Mouse (Mus musculus) midbrain, postnatal 0 days (tissue): Measurements from ENCODE around the gene Pigs. TPM values are rescaled to one million over a fixed set of nuclear protein-coding genes. Genes with fewer than 3 reads are reported as not detected.
A peak's percentile ranks its signal among the peaks of the same experiment; 100 is the strongest.

Source experiments
- ATAC-seq: fragments of 200-750 bp; cut with Nextera tagmentation; 2 replicates; pipeline ENCODE4 v1.8.0; 2017; ENCODE audit warnings: moderate number of reproducible peaks, mild to moderate bottlenecking, moderate TSS enrichment, moderate library complexity; ENCODE audit not compliant: low FRiP score
- DNase-seq: peaks from one replicate; pipeline ENCODE4 v3.0.0-alpha.2; 2015; ENCODE audit warnings: low spot score
- H3K27ac ChIP-seq: fragments of 300-500 bp; sonication (generic); 2 replicates; pipeline ENCODE4 v1.5.1; 2014; ENCODE audit warnings: low read depth, mild to moderate bottlenecking, low read length, mixed read lengths
- H3K27me3 ChIP-seq: fragments of 300-500 bp; sonication (generic); 2 replicates; pipeline ENCODE4 v1.6.1; 2014; ENCODE audit warnings: low read length, control low read depth, mixed read lengths; ENCODE audit not compliant: insufficient read depth
- H3K36me3 ChIP-seq: fragments of 300-500 bp; sonication (generic); 2 replicates; pipeline ENCODE4 v1.6.1; 2014; ENCODE audit warnings: low read length, control low read depth, mixed read lengths; ENCODE audit not compliant: insufficient read depth
- H3K4me1 ChIP-seq: fragments of 300-500 bp; sonication (generic); 2 replicates; pipeline ENCODE4 v1.6.1; 2014; ENCODE audit warnings: mild to moderate bottlenecking, control low read depth, antibody characterized with exemption, low read length, mixed read lengths; ENCODE audit not compliant: insufficient read depth
- H3K4me2 ChIP-seq: fragments of 300-500 bp; sonication (generic); 2 replicates; pipeline ENCODE4 v1.6.1; 2014; ENCODE audit warnings: low read depth, mild to moderate bottlenecking, low read length, mixed read lengths; ENCODE audit not compliant: poor library complexity, severe bottlenecking
- H3K4me3 ChIP-seq: fragments of 300-500 bp; sonication (generic); 2 replicates; pipeline ENCODE4 v1.5.1; 2014; ENCODE audit warnings: low read depth, mild to moderate bottlenecking, low read length, moderate library complexity
- H3K9ac ChIP-seq: fragments of 300-500 bp; sonication (generic); replicated peaks from 2 replicates; pipeline ENCODE4 v1.6.1; 2014; ENCODE audit warnings: mild to moderate bottlenecking, low read length, moderate library complexity, mixed read lengths; ENCODE audit not compliant: poor library complexity, severe bottlenecking
- H3K9me3 ChIP-seq: fragments of 300-500 bp; sonication (generic); 2 replicates; pipeline ENCODE4 v1.6.1; 2016; ENCODE audit warnings: low read length, control low read depth
- CTCF ChIP-seq: IDR thresholded peaks from 2 replicates; pipeline ENCODE4 v1.5.1; 2016; ENCODE audit warnings: antibody characterized with exemption, mild to moderate bottlenecking
- WGBS: fragments of 180-500 bp; shearing (Covaris S2); extraction: QIAGEN DNeasy Blood & Tissue Kit; methylation state at CpG from one replicate; pipeline ENCODE4 v1.1.7; 2014; 5-methylcytosine and 5-hydroxymethylcytosine counted together
- polyA plus RNA-seq: library from polyadenylated mRNA; unstranded; fragments of >200 nt; fragmentation: Nextera tagmentation; extraction: Ambion mirVana; gene quantifications from 2 replicates; pipeline ENCODE4 v1.2.1, GENCODE M21; 2015
- total RNA-seq: library from RNA; depleted of rRNA; stranded (reverse); fragments of >200 nt; gene quantifications from 2 replicates; pipeline ENCODE4 v1.2.3, GENCODE M21; 2014

Pigs gene
- total and polyA plus RNA-seq, 2 experiments from 2014 or later, result 62.4 to 82.6 TPM

DNA sequence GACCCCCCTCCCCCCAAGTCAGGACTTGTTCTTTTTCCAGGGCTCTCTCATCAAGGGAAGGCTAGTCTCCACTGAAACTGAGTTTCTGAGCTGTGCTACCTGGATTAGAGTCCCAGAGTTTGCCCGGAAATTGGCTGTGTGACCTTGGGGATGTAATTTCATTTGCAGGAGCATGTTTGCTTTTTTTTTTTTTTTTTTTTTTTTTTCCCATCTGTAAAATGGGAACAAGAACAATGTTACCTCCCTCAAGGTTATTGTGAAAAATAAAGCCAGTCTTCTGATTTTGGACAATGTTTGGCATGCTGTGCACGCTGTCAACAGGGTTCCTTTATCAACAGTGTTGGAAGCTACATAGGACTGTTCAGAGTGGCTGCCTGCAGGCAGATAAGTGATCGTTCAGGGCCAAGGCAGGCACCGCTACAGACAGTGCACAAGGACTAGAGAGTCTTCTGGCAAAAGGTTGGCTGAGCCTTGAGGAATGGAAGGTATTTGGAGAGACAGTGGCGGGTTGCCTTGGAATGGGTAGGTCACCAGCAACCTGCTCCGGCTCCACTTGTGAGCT, 16.2 kb downstream of the Pigs start:
- Histone ChIP-seq H3K4me1 (peaks cover 16% of the 10 kb centered on the region; the same call in 1 of the 2 replicates), H3K27me3 (no peaks in the 10 kb centered on the region), H3K9me3 (no peaks in the 10 kb centered on the region), H3K4me2 (peak overlapping the region; percentile 71), H3K36me3 (peaks cover 31% of the 10 kb centered on the region), H3K4me3 (peak overlapping the region; percentile 63), H3K27ac (peak overlapping the region; percentile 79), H3K9ac (peak overlapping the region; percentile 81)
- no peak for DNase-seq
- 67% methylated on average over 6 of the region's 6 CpGs for WGBS
- TF ChIP-seq CTCF, result no peak
- no peak; the same call in 1 of the 2 replicates for ATAC-seq

- no peak for DNase-seq
- peaks cover 32% of the 10 kb centered on the region for H3K36me3 ChIP-seq
- ATAC-seq, result no peak
- H3K27ac ChIP-seq, result no peak overlapping the region
- 56% methylated on average over 8 of the region's 8 CpGs for WGBS
- peaks cover 16% of the 10 kb centered on the region; the same call in 1 of the 2 replicates for H3K4me1 ChIP-seq
- peak overlapping the region; percentile 63 for H3K4me3 ChIP-seq
- H3K27me3 ChIP-seq, result no peaks in the 10 kb centered on the region
- TF ChIP-seq CTCF, result no peak
- no peaks in the 10 kb centered on the region for H3K9me3 ChIP-seq
- peak overlapping the region; percentile 71 for H3K4me2 ChIP-seq
- H3K9ac ChIP-seq, result peak overlapping the region; percentile 81; the same call in 1 of the 2 replicates
These were observed 16.9 kb downstream of the Pigs start for GRCm38 (mm10) chr11:78344890-78345715.

DNA sequence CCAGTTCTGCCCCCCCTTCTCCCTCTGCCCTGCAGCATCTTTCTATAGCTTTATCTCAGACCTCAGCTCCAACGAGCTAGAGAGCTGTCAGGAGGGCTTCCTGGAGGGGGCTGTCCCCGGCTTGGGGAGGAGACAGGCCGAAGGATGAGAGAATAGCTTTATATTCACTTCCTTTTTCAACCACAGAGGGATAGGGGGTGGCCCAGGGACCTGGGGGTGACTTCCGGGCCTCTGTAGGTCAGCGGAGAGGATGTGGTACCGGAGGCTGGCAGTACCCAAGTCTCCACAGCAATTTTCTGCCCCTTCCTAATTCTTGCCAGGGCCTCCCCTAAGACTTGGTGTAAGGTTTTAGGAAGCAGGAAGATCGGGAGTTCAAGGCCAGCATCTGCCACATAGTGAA, 17.6 kb downstream of the Pigs start:
- Histone ChIP-seq H3K4me2 (no peak overlapping the region), H3K4me3 (no peak overlapping the region), H3K27ac (peak overlapping the region; percentile 6; the same call in 1 of the 2 replicates), H3K9ac (no peak overlapping the region), H3K27me3 (no peaks in the 10 kb centered on the region), H3K4me1 (peaks cover 16% of the 10 kb centered on the region; the same call in 1 of the 2 replicates), H3K36me3 (peaks cover 30% of the 10 kb centered on the region), H3K9me3 (no peaks in the 10 kb centered on the region)
- no peak for DNase-seq
- no peak for TF ChIP-seq CTCF
- no peak for ATAC-seq
- WGBS, result 75% methylated on average over 7 of the region's 7 CpGs

DNA sequence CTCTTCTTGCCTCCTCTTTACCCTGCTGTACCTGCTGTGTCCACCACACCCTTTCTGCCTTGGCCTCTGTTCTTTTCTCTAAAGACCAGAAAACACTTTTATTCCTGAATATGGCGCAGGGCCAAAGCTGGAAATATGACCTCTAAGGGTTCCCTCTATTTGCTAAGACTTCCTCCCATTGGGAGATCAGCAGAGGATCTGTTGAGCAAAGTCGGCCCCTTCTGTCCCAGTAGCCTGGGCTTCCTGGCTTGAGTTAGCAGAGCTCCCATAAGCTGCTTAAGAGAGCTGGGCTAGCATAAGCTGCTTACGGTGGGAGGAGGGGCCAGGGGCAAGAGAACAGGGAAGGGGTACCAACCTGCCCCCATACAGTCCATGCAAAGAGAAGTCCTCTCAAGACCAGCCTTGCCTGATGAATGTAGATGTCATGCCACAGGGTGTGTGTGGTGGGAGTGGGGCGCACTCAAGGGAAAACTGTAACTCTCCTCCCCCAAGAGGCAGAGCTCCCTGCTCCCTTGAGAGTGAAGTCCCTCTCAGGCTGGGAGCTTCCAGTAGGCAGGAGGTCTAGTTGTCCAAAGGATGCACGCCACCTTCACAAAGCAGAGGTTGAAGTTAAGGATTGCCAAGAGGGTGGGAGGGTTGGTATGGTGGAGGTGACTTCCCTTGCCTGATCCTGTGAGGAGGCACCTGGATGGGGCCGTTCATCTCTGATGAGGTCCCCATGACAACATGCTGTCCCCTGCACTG, 18.3 kb downstream of the Pigs start:
- no peak for TF ChIP-seq CTCF
- Histone ChIP-seq H3K27me3 (no peaks in the 10 kb centered on the region), H3K27ac (no peak overlapping the region), H3K4me2 (no peak overlapping the region), H3K4me3 (no peak overlapping the region), H3K4me1 (peaks cover 16% of the 10 kb centered on the region; the same call in 1 of the 2 replicates), H3K36me3 (peaks cover 23% of the 10 kb centered on the region), H3K9ac (no peak overlapping the region), H3K9me3 (no peaks in the 10 kb centered on the region)
- ATAC-seq (no peak), DNase-seq (no peak)
- 54% methylated on average over 6 of the region's 6 CpGs for WGBS

GRCm38 (mm10) chr11:78347070-78347754, 19.0 kb downstream of the Pigs start:
- no peak overlapping the region for H3K9ac ChIP-seq
- DNase-seq, result peak; percentile 84

More at GRCm38 (mm10) chr11:78347070-78347754, 19.0 kb downstream of the Pigs start:
- Histone ChIP-seq H3K4me1 (peaks cover 16% of the 10 kb centered on the region; the same call in 1 of the 2 replicates), H3K36me3 (peaks cover 21% of the 10 kb centered on the region; the same call in 1 of the 2 replicates), H3K4me2 (no peak overlapping the region), H3K4me3 (no peak overlapping the region), H3K27me3 (no peaks in the 10 kb centered on the region), H3K27ac (no peak overlapping the region), H3K9me3 (no peaks in the 10 kb centered on the region)
- TF ChIP-seq CTCF, result peak; percentile 90
- no peak for ATAC-seq
- WGBS, result 92% methylated on average over 10 of the region's 10 CpGs
